Mouse (Mus musculus) granulocyte monocyte progenitor cell, adult 5-6 weeks (primary cell): ENCODE measurements at regions not wholly inside any gene's neighbourhood (a gene's known extent, or its start where the extent isn't known, plus 50 kb on each side); places are given as distances from the start of the nearest gene placed in this dataset.

ENCODE experiments used
- ATAC-seq: replicated peaks from 2 replicates; pipeline ENCODE4 v1.8.0; 2016; ENCODE audit warnings: mild to moderate bottlenecking, moderate TSS enrichment, inconsistent platforms; ENCODE audit not compliant: poor library complexity, severe bottlenecking

- peak; percentile 86 for ATAC-seq
Observed at GRCm38 (mm10) chr1:71722211-71723038, 69.4 kb upstream of the Fn1 start.
